Mouse (Mus musculus) stomach, postnatal 0 days (tissue): ENCODE measurements around the gene Fibcd1. TPM values are rescaled to one million over a fixed set of nuclear protein-coding genes. Genes with fewer than 3 reads are reported as not detected.

Experiments
- ATAC-seq: fragments of 200-750 bp; cut with Nextera tagmentation; 2 replicates; pipeline ENCODE4 v1.8.0; 2017; ENCODE audit not compliant: low FRiP score, low TSS enrichment
- DNase-seq: peaks from one replicate; pipeline ENCODE4 v3.0.0-alpha.2; 2016; ENCODE audit warnings: low spot score
- H3K27ac ChIP-seq: fragments of 300-500 bp; sonication (generic); replicated peaks from 2 replicates; pipeline ENCODE4 v1.5.1; 2014; ENCODE audit warnings: mild to moderate bottlenecking, control low read depth
- H3K27me3 ChIP-seq: fragments of 300-500 bp; sonication (generic); 2 replicates; pipeline ENCODE4 v1.6.1; 2014; ENCODE audit warnings: low read length; ENCODE audit not compliant: control insufficient read depth, insufficient read depth
- H3K36me3 ChIP-seq: fragments of 300-500 bp; sonication (generic); 2 replicates; pipeline ENCODE4 v1.6.1; 2014; ENCODE audit warnings: low read length, mixed read lengths; ENCODE audit not compliant: control insufficient read depth, insufficient read depth
- H3K4me1 ChIP-seq: fragments of 300-500 bp; sonication (generic); replicated peaks from 2 replicates; pipeline ENCODE4 v1.6.1; 2014; ENCODE audit warnings: antibody characterized with exemption; ENCODE audit not compliant: control insufficient read depth, insufficient read depth
- H3K4me2 ChIP-seq: fragments of 300-500 bp; sonication (generic); replicated peaks from 2 replicates; pipeline ENCODE4 v1.6.1; 2014; ENCODE audit warnings: low read depth, mild to moderate bottlenecking, control low read depth, moderate library complexity
- H3K4me3 ChIP-seq: fragments of 300-500 bp; sonication (generic); 2 replicates; pipeline ENCODE4 v1.5.1; 2014; ENCODE audit warnings: low read depth, low read length, control low read depth
- H3K9ac ChIP-seq: fragments of 300-500 bp; sonication (generic); 2 replicates; pipeline ENCODE4 v1.6.1; 2014; ENCODE audit warnings: mild to moderate bottlenecking, low read length, control low read depth, mixed read lengths
- H3K9me3 ChIP-seq: fragments of 300-500 bp; sonication (generic); 2 replicates; pipeline ENCODE4 v1.6.1; 2016; ENCODE audit warnings: low read length; ENCODE audit not compliant: control insufficient read depth
- CTCF ChIP-seq: IDR thresholded peaks from 2 replicates; pipeline ENCODE4 v1.5.1; 2016; ENCODE audit warnings: antibody characterized with exemption, low read depth, mild to moderate bottlenecking, moderate library complexity
- EP300 ChIP-seq: optimal IDR thresholded peaks from 2 replicates; pipeline ENCODE3; 2016; ENCODE audit warnings: antibody characterized with exemption
- WGBS: fragments of 180-500 bp; shearing (Covaris S2); extraction: QIAGEN DNeasy Blood & Tissue Kit; methylation state at CpG from one replicate; pipeline ENCODE4 v1.1.7; 2014; 5-methylcytosine and 5-hydroxymethylcytosine counted together
- polyA plus RNA-seq: library from polyadenylated mRNA; unstranded; fragments of >200 nt; fragmentation: Nextera tagmentation; extraction: Ambion mirVana; gene quantifications from 2 replicates; pipeline ENCODE4 v1.2.1, GENCODE M21; 2015

Fibcd1 gene
- polyA plus RNA-seq, 1 experiment from 2014 or later, result 0.08 TPM

DNA sequence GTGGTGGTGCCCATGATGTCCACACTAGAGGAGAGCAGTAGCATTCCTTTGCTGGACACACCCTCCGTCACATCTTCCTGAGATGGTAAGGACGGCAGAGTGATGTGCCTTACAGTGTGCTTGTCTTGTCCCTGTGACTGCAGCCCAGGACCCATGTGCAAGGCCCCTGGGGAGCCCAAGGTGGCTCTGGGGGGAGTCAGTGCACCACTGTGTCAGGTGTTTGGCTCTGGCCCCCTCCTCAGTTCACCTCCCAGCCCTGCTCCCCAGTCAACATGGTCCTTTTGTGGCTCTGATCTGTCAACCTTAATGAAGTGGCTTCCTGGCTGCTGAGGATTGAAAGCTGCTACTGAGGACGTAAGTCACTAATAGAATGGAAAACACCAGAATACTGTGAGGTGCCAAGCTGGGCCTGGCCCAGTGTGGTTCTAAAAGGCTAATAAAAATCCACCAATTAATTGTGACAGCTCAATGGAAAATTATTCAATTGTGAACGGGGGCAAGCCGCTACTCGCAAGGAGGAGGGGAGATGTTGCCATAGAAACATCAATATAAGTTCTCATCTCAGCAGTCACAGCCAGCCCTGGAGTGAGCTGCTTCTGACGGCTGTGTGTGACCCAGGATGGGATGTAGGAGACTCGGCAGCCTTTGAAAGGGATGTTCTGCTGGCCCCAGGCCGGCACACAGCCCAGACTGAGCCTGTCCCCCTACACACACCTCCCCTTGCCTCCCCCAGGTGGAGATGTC, 39.0 kb downstream of the Fibcd1 start:
- H3K4me2 ChIP-seq, result no peak overlapping the region
- no peak overlapping the region for H3K27ac ChIP-seq
- ATAC-seq (no peak), DNase-seq (no peak)
- no peaks in the 10 kb centered on the region for H3K27me3 ChIP-seq
- H3K9me3 ChIP-seq, result no peaks in the 10 kb centered on the region
- peaks cover 17% of the 10 kb centered on the region for H3K36me3 ChIP-seq
- no peak overlapping the region for H3K9ac ChIP-seq
- 47% methylated on average over 9 of the region's 9 CpGs for WGBS
- no peak overlapping the region for H3K4me3 ChIP-seq
- TF ChIP-seq CTCF, result no peak
- TF ChIP-seq EP300, result no peak
- no peaks in the 10 kb centered on the region for H3K4me1 ChIP-seq

- DNase-seq (no peak), ATAC-seq (no peak)
- H3K4me2 ChIP-seq, result no peak overlapping the region
- no peaks in the 10 kb centered on the region for H3K9me3 ChIP-seq
- H3K4me1 ChIP-seq, result no peaks in the 10 kb centered on the region
- no peak for TF ChIP-seq EP300
- no peak for TF ChIP-seq CTCF
- no peak overlapping the region for H3K4me3 ChIP-seq
- no peak overlapping the region for H3K27ac ChIP-seq
- H3K27me3 ChIP-seq, result no peaks in the 10 kb centered on the region
- H3K9ac ChIP-seq, result no peak overlapping the region
- 44% methylated on average over 14 of the region's 14 CpGs for WGBS
- H3K36me3 ChIP-seq, result peaks cover 41% of the 10 kb centered on the region
These were observed 42.3 kb downstream of the Fibcd1 start for GRCm38 (mm10) chr2:31803480-31803879.

DNA sequence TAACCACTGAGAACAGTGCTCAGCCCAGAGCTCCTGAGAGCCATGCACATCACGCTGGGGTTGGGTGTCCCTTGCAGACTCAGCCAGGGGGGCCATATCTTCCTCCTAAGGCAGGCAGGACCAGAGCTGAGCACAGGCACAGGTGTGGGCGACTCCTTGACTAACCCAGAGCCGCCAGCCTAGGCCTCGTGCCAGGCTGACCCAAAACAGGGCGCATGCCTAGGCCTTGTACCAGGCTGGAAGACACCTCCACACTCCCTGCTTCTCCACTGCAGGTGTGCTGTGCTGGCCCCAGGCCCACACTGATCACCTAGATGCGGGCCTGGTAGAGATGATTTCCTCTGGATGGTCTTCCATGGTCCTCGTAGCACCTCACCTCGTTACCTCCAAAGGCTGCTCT, 43.0 kb downstream of the Fibcd1 start:
- DNase-seq (no peak), ATAC-seq (no peak)
- Histone ChIP-seq H3K36me3 (peaks cover 46% of the 10 kb centered on the region), H3K27me3 (no peaks in the 10 kb centered on the region), H3K27ac (peak overlapping the region; percentile 45; the same call in 1 of the 2 replicates), H3K4me1 (no peaks in the 10 kb centered on the region), H3K4me2 (no peak overlapping the region), H3K9me3 (no peaks in the 10 kb centered on the region), H3K9ac (no peak overlapping the region), H3K4me3 (no peak overlapping the region)
- TF ChIP-seq CTCF (no peak), EP300 (no peak)
- WGBS, result 81% methylated on average over 8 of the region's 8 CpGs

GRCm38 (mm10) chr2:31801416-31801815, 44.4 kb downstream of the Fibcd1 start:
- Histone ChIP-seq H3K9ac (no peak overlapping the region), H3K27ac (no peak overlapping the region), H3K4me1 (no peaks in the 10 kb centered on the region), H3K9me3 (no peaks in the 10 kb centered on the region), H3K36me3 (peaks cover 59% of the 10 kb centered on the region), H3K4me2 (no peak overlapping the region), H3K27me3 (no peaks in the 10 kb centered on the region), H3K4me3 (no peak overlapping the region)
- ATAC-seq, result no peak
- no peak for DNase-seq
- no peak for TF ChIP-seq EP300
- TF ChIP-seq CTCF, result no peak
- WGBS, result 85% methylated on average over 9 of the region's 9 CpGs

DNA sequence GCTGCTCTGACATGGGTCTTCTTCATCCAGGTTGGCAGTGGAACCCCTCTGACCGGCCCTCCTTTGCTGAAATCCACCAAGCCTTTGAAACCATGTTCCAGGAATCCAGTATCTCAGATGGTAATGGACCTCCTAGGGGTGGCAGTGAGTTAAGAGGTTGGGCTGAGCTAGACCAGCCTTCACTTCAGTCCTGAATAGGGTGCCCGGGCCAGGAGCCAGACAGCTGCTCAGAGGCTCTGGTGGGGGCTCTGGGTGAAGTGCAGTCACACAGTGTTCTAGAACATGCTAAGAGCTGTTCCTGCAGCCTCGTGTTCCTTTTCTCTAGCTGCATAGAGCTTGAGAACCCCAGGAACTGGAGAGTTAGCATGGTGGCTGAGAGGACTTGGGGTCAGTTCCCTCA, 48.9 kb downstream of the Fibcd1 start:
- H3K36me3 ChIP-seq, result peaks cover 49% of the 10 kb centered on the region
- H3K4me1 ChIP-seq, result no peaks in the 10 kb centered on the region
- no peak overlapping the region for H3K4me3 ChIP-seq
- no peaks in the 10 kb centered on the region for H3K27me3 ChIP-seq
- WGBS, result 83% methylated on average over 3 of the region's 3 CpGs
- H3K9ac ChIP-seq, result no peak overlapping the region
- TF ChIP-seq EP300 (no peak), CTCF (no peak)
- H3K9me3 ChIP-seq, result no peaks in the 10 kb centered on the region
- DNase-seq (no peak), ATAC-seq (no peak)
- H3K27ac ChIP-seq, result no peak overlapping the region
- H3K4me2 ChIP-seq, result no peak overlapping the region

DNA sequence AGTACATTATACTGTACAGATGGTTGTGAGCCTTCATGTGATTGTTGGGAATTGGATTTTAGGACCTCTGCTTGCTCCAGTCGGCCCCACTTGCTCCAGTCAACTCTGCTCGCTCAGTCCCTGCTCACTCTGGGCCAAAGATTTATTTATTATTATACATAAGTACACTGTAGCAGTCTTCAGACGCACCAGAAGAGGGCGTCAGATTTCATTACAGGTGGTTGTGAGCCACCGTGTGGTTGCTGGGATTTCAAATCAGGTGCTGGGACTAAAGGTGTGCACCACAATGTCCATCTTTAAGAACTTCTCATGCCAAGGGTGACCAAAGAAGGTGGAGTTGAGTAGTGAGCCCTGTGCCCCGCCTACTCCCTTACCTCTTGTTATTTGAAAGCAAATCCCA, 53.2 kb downstream of the Fibcd1 start:
- Histone ChIP-seq H3K4me1 (no peaks in the 10 kb centered on the region), H3K27ac (no peak overlapping the region), H3K9ac (no peak overlapping the region), H3K9me3 (no peaks in the 10 kb centered on the region), H3K4me3 (no peak overlapping the region), H3K4me2 (no peak overlapping the region), H3K36me3 (peaks cover 41% of the 10 kb centered on the region), H3K27me3 (no peaks in the 10 kb centered on the region)
- WGBS, result 75% methylated on average over 6 of the region's 6 CpGs
- no peak for TF ChIP-seq EP300
- TF ChIP-seq CTCF, result peak; percentile 57
- DNase-seq (no peak), ATAC-seq (no peak)
